Comparison of ENCODE assay signal across 8 mouse cellular contexts in the genomic region with DNA sequence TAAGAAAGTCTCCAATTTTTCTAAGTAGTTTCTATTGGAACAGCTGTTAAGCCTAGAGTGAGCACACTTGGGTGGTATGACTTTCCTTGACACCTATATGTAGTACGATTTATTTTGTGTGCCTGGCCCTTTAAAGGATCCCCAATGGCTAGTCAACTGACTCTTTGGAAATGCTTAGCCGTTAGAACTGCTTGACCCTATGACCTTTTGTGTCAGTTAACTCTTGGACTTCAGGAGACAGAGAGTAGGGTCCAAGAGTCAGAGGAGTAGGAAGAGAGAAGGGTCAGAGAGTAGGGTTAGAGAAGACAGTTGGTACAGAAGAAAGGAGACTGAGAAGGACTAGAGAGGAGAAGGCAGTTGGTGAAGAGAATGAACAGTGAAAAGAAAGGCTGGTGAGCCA. TPM values are rescaled to one million over a fixed set of nuclear protein-coding genes. Genes with fewer than 3 reads are reported as not detected.
A peak's percentile ranks its signal among the peaks of the same experiment; 100 is the strongest.
DNase-seq lines count a peak whose midpoint lies in the region; ATAC-seq lines count a peak whose summit lies in the region.

A gene (plus strand): TSS at position 292 of the 400 bp plus-strand sequence.

- H3K36me3 ChIP-seq in lung, embryonic 15.5 days, result no peaks in the 10 kb centered on the region
- H3K36me3 ChIP-seq in embryonic facial prominence, embryonic 14.5 days (ENCODE audit: control insufficient read depth, insufficient read depth, low read length), result peaks cover 7% of the 10 kb centered on the region; the same call in 1 of the 2 replicates
- H3K36me3 ChIP-seq in heart, embryonic 13.5 days, result peaks cover 16% of the 10 kb centered on the region; the same call in 1 of the 2 replicates
- H3K36me3 ChIP-seq in midbrain, embryonic 13.5 days, result 0 out of 2 replicates have a peak, but pooled peaks cover 5% of the 10 kb centered on the region

- peak within 1 kb of the TSS; percentile 84 for H3K4me2 ChIP-seq in lung, embryonic 15.5 days
- peak within 1 kb of the TSS; percentile 90; the same call in 1 of the 2 replicates for H3K4me2 ChIP-seq in embryonic facial prominence, embryonic 14.5 days (ENCODE audit: low read depth, low read length)
- H3K4me2 ChIP-seq in heart, embryonic 13.5 days, result peak within 1 kb of the TSS; percentile 74
- H3K4me2 ChIP-seq in midbrain, embryonic 13.5 days (replicated peaks), result peak within 1 kb of the TSS; percentile 79

- no peaks in the 10 kb centered on the region for H3K9me3 ChIP-seq in lung, embryonic 15.5 days
- H3K9me3 ChIP-seq in embryonic facial prominence, embryonic 14.5 days (ENCODE audit: control insufficient read depth, low read length), result no peaks in the 10 kb centered on the region
- no peaks in the 10 kb centered on the region for H3K9me3 ChIP-seq in heart, embryonic 13.5 days
- no peaks in the 10 kb centered on the region for H3K9me3 ChIP-seq in midbrain, embryonic 13.5 days

- peak within 1 kb of the TSS; percentile 21; the same call in 1 of the 2 replicates for H3K27ac ChIP-seq in lung, embryonic 15.5 days
- no peak within 1 kb of the TSS for H3K27ac ChIP-seq in embryonic facial prominence, embryonic 14.5 days (replicated peaks; ENCODE audit: low read depth, low read length)
- peak within 1 kb of the TSS; percentile 97 for H3K27ac ChIP-seq in heart, embryonic 13.5 days (replicated peaks)
- H3K27ac ChIP-seq in midbrain, embryonic 13.5 days, result no peak within 1 kb of the TSS

- no peak for ATAC-seq in lung, embryonic 15.5 days (ENCODE audit: borderline replicate concordance, extremely low read depth, low FRiP score, low TSS enrichment)
- no peak for ATAC-seq in embryonic facial prominence, embryonic 14.5 days (ENCODE audit: low read depth)
- no peak for ATAC-seq in heart, embryonic 13.5 days (ENCODE audit: extremely low read depth, insufficient number of reproducible peaks, low FRiP score, low TSS enrichment)
- no peak for ATAC-seq in midbrain, embryonic 13.5 days

- no peak for DNase-seq in lung, postnatal 4 days
- no peak for DNase-seq in embryonic facial prominence, embryonic 14.5 days (ENCODE audit: low spot score)
- no peak for DNase-seq in layer of hippocampus, postnatal 14 days (ENCODE audit: low spot score in 2 of 2)
- DNase-seq in right cerebral cortex, postnatal 36 days (ENCODE audit: low spot score in 2 of 2), result no peak
- no peak for DNase-seq in right cerebral cortex, postnatal 10 days (ENCODE audit: low spot score in 2 of 2)

- 46% methylated on average over 2 of the region's 2 CpGs for WGBS in lung, embryonic 15.5 days
- WGBS in embryonic facial prominence, embryonic 14.5 days, result 34% methylated on average over 2 of the region's 2 CpGs
- 52% methylated on average over 2 of the region's 2 CpGs for WGBS in heart, embryonic 13.5 days
- WGBS in midbrain, embryonic 13.5 days, result 49% methylated on average over 2 of the region's 2 CpGs

- no peak within 1 kb of the TSS for H3K9ac ChIP-seq in lung, embryonic 15.5 days
- H3K9ac ChIP-seq in embryonic facial prominence, embryonic 14.5 days (ENCODE audit: low read depth, low read length), result no peak within 1 kb of the TSS
- H3K9ac ChIP-seq in heart, embryonic 13.5 days, result peak within 1 kb of the TSS; percentile 97; the same call in 1 of the 2 replicates
- H3K9ac ChIP-seq in midbrain, embryonic 13.5 days (replicated peaks), result no peak within 1 kb of the TSS

- peaks cover 17% of the 10 kb centered on the region for H3K4me1 ChIP-seq in lung, embryonic 15.5 days
- H3K4me1 ChIP-seq in embryonic facial prominence, embryonic 14.5 days (ENCODE audit: control insufficient read depth, insufficient read depth, low read length), result peaks cover 12% of the 10 kb centered on the region; the same call in 1 of the 2 replicates
- H3K4me1 ChIP-seq in heart, embryonic 13.5 days, result peaks cover 31% of the 10 kb centered on the region
- H3K4me1 ChIP-seq in midbrain, embryonic 13.5 days (replicated peaks), result peaks cover 30% of the 10 kb centered on the region

- H3K4me3 ChIP-seq in lung, embryonic 15.5 days, result peak within 1 kb of the TSS; percentile 79
- peak within 1 kb of the TSS; percentile 94; the same call in 1 of the 2 replicates for H3K4me3 ChIP-seq in embryonic facial prominence, embryonic 14.5 days (ENCODE audit: low read depth, low read length)
- H3K4me3 ChIP-seq in heart, embryonic 13.5 days, result peak within 1 kb of the TSS; percentile 97
- H3K4me3 ChIP-seq in midbrain, embryonic 13.5 days (replicated peaks), result peak within 1 kb of the TSS; percentile 95

- no peaks in the 10 kb centered on the region for H3K27me3 ChIP-seq in lung, embryonic 15.5 days
- H3K27me3 ChIP-seq in embryonic facial prominence, embryonic 14.5 days (replicated peaks; ENCODE audit: control insufficient read depth, insufficient read depth, low read length), result no peaks in the 10 kb centered on the region
- H3K27me3 ChIP-seq in heart, embryonic 13.5 days (replicated peaks), result no peaks in the 10 kb centered on the region
- no peaks in the 10 kb centered on the region for H3K27me3 ChIP-seq in midbrain, embryonic 13.5 days

RNA-seq across cellular contexts. Expression of the gene that starts here (rescaled TPM):
- 18.7 and 18.9 TPM in 2 replicates for polyA plus RNA-seq in lung, embryonic 15.5 days (2015; fragmentation: Nextera tagmentation; extraction: Ambion mirVana)
- 26.3 and 30.4 TPM in 2 replicates for polyA plus RNA-seq in embryonic facial prominence, embryonic 14.5 days (2014; fragmentation: Nextera tagmentation; extraction: Ambion mirVana)
- polyA plus RNA-seq in heart, embryonic 13.5 days (2015; fragmentation: Nextera tagmentation; extraction: Ambion mirVana), result 12.2 and 13.2 TPM in 2 replicates
- total RNA-seq in layer of hippocampus, postnatal 14 days (2021), result 10 to 100 TPM; 43.0 to 52.2 TPM
- 23.6 and 24.7 TPM in 2 replicates for polyA plus RNA-seq in midbrain, embryonic 13.5 days (2015; fragmentation: Nextera tagmentation; extraction: Ambion mirVana)

Comparison
In these comparisons a context has a peak if more than half of its experiments do, and no peak if none do; other contexts are left out.
1. H3K27ac ChIP-seq: peak in lung, embryonic 15.5 days (single experiment) and heart, embryonic 13.5 days (single experiment); none in embryonic facial prominence, embryonic 14.5 days (single experiment) and midbrain, embryonic 13.5 days (single experiment).
2. Peak in every context shown above with its lines, with median percentiles within 50 percentile points of each other: H3K4me2 ChIP-seq and H3K4me3 ChIP-seq.